Mouse (Mus musculus): ENCODE measurements around the gene 2010111I01Rik. TPM values are rescaled to one million over a fixed set of nuclear protein-coding genes. Genes with fewer than 3 reads are reported as not detected.

Gene 2010111I01Rik
- polyA plus RNA-seq, 1 experiment from 2014 or later, result 30.5 TPM

GRCm38 (mm10) chr13:63291016-63291415 lies 326.3 kb downstream of the 2010111I01Rik start:
- no peak overlapping the region for H3K27ac ChIP-seq (ENCODE audit: low read length)
- no peak for ATAC-seq
- H3K4me2 ChIP-seq (ENCODE audit: low read length), result no peak overlapping the region
- H3K36me3 ChIP-seq (ENCODE audit: control insufficient read depth, insufficient read depth), result no peaks in the 10 kb centered on the region
- peaks cover 5% of the 10 kb centered on the region; the same call in 1 of the 2 replicates for H3K4me1 ChIP-seq (replicated peaks; ENCODE audit: control insufficient read depth, insufficient read depth, low read length)
- H3K9ac ChIP-seq (replicated peaks; ENCODE audit: low read depth, low read length), result no peak overlapping the region
- no peaks in the 10 kb centered on the region for H3K9me3 ChIP-seq (ENCODE audit: control insufficient read depth, low read length)
- 99% methylated on average over 6 of the region's 6 CpGs for WGBS
- H3K4me3 ChIP-seq (replicated peaks; ENCODE audit: low read length), result no peak overlapping the region
- no peaks in the 10 kb centered on the region for H3K27me3 ChIP-seq (replicated peaks; ENCODE audit: control insufficient read depth, insufficient read depth, low read length)

- Histone ChIP-seq H3K36me3 (ENCODE audit: control insufficient read depth, insufficient read depth) (peaks cover 2% of the 10 kb centered on the region; the same call in 1 of the 2 replicates), H3K4me1 (replicated peaks; ENCODE audit: control insufficient read depth, insufficient read depth, low read length) (peaks cover 3% of the 10 kb centered on the region; the same call in 1 of the 2 replicates), H3K9ac (replicated peaks; ENCODE audit: low read depth, low read length) (no peak overlapping the region), H3K4me3 (replicated peaks; ENCODE audit: low read length) (no peak overlapping the region), H3K4me2 (ENCODE audit: low read length) (no peak overlapping the region), H3K27ac (ENCODE audit: low read length) (no peak overlapping the region), H3K9me3 (ENCODE audit: control insufficient read depth, low read length) (no peaks in the 10 kb centered on the region), H3K27me3 (replicated peaks; ENCODE audit: control insufficient read depth, insufficient read depth, low read length) (no peaks in the 10 kb centered on the region)
- ATAC-seq, result no peak
- 61% methylated on average over 3 of the region's 3 CpGs for WGBS
These were observed 329.0 kb downstream of the 2010111I01Rik start for GRCm38 (mm10) chr13:63293647-63294046.

GRCm38 (mm10) chr13:63294359-63295193 lies 329.9 kb downstream of the 2010111I01Rik start:
- no peak overlapping the region for H3K4me2 ChIP-seq (ENCODE audit: low read length)
- peaks cover 3% of the 10 kb centered on the region; the same call in 1 of the 2 replicates for H3K4me1 ChIP-seq (replicated peaks; ENCODE audit: control insufficient read depth, insufficient read depth, low read length)
- ATAC-seq, result no peak
- no peak overlapping the region for H3K4me3 ChIP-seq (replicated peaks; ENCODE audit: low read length)
- WGBS, result 24% methylated on average over 15 of the region's 15 CpGs
- peaks cover 6% of the 10 kb centered on the region; the same call in 1 of the 2 replicates for H3K36me3 ChIP-seq (ENCODE audit: control insufficient read depth, insufficient read depth)
- no peaks in the 10 kb centered on the region for H3K27me3 ChIP-seq (replicated peaks; ENCODE audit: control insufficient read depth, insufficient read depth, low read length)
- H3K9me3 ChIP-seq (ENCODE audit: control insufficient read depth, low read length), result no peaks in the 10 kb centered on the region
- no peak overlapping the region for H3K27ac ChIP-seq (ENCODE audit: low read length)
- H3K9ac ChIP-seq (replicated peaks; ENCODE audit: low read depth, low read length), result no peak overlapping the region

GRCm38 (mm10) chr13:63296300-63296699 lies 331.6 kb downstream of the 2010111I01Rik start:
- Histone ChIP-seq H3K9ac (replicated peaks; ENCODE audit: low read depth, low read length) (no peak overlapping the region), H3K36me3 (ENCODE audit: control insufficient read depth, insufficient read depth) (peaks cover 6% of the 10 kb centered on the region; the same call in 1 of the 2 replicates), H3K27me3 (replicated peaks; ENCODE audit: control insufficient read depth, insufficient read depth, low read length) (no peaks in the 10 kb centered on the region), H3K27ac (ENCODE audit: low read length) (no peak overlapping the region), H3K4me2 (ENCODE audit: low read length) (no peak overlapping the region), H3K9me3 (ENCODE audit: control insufficient read depth, low read length) (no peaks in the 10 kb centered on the region), H3K4me1 (replicated peaks; ENCODE audit: control insufficient read depth, insufficient read depth, low read length) (no peaks in the 10 kb centered on the region; the same call in 1 of the 2 replicates), H3K4me3 (replicated peaks; ENCODE audit: low read length) (no peak overlapping the region)
- ATAC-seq, result no peak
- 71% methylated on average over 11 of the region's 11 CpGs for WGBS

GRCm38 (mm10) chr13:63297003-63297402 lies 332.3 kb downstream of the 2010111I01Rik start:
- WGBS, result 91% methylated on average over 2 of the region's 2 CpGs
- Histone ChIP-seq H3K9me3 (ENCODE audit: control insufficient read depth, low read length) (no peaks in the 10 kb centered on the region), H3K27me3 (replicated peaks; ENCODE audit: control insufficient read depth, insufficient read depth, low read length) (no peaks in the 10 kb centered on the region), H3K4me2 (ENCODE audit: low read length) (no peak overlapping the region), H3K4me3 (replicated peaks; ENCODE audit: low read length) (no peak overlapping the region), H3K27ac (ENCODE audit: low read length) (no peak overlapping the region), H3K9ac (replicated peaks; ENCODE audit: low read depth, low read length) (no peak overlapping the region), H3K36me3 (ENCODE audit: control insufficient read depth, insufficient read depth) (peaks cover 6% of the 10 kb centered on the region; the same call in 1 of the 2 replicates), H3K4me1 (replicated peaks; ENCODE audit: control insufficient read depth, insufficient read depth, low read length) (no peaks in the 10 kb centered on the region; the same call in 1 of the 2 replicates)
- no peak for ATAC-seq

- H3K9ac ChIP-seq (replicated peaks; ENCODE audit: low read depth, low read length), result no peak overlapping the region
- 85% methylated on average over 3 of the region's 3 CpGs for whole genome bisulfite sequencing
- peaks cover 6% of the 10 kb centered on the region; the same call in 1 of the 2 replicates for H3K36me3 ChIP-seq (ENCODE audit: control insufficient read depth, insufficient read depth)
- H3K27me3 ChIP-seq (replicated peaks; ENCODE audit: control insufficient read depth, insufficient read depth, low read length), result no peaks in the 10 kb centered on the region
- no peak for ATAC-seq
- no peak overlapping the region for H3K4me3 ChIP-seq (replicated peaks; ENCODE audit: low read length)
- H3K4me2 ChIP-seq (ENCODE audit: low read length), result no peak overlapping the region
- H3K9me3 ChIP-seq (ENCODE audit: control insufficient read depth, low read length), result no peaks in the 10 kb centered on the region
- no peak overlapping the region for H3K27ac ChIP-seq (ENCODE audit: low read length)
- H3K4me1 ChIP-seq (replicated peaks; ENCODE audit: control insufficient read depth, insufficient read depth, low read length), result no peaks in the 10 kb centered on the region; the same call in 1 of the 2 replicates
These were observed 333.2 kb downstream of the 2010111I01Rik start for GRCm38 (mm10) chr13:63297933-63298332.

- H3K4me2 ChIP-seq (ENCODE audit: low read length), result no peak overlapping the region
- H3K9ac ChIP-seq (replicated peaks; ENCODE audit: low read depth, low read length), result no peak overlapping the region
- ATAC-seq, result no peak
- H3K4me3 ChIP-seq (replicated peaks; ENCODE audit: low read length), result no peak overlapping the region
- WGBS, result 92% methylated on average over 5 of the region's 5 CpGs
- H3K9me3 ChIP-seq (ENCODE audit: control insufficient read depth, low read length), result no peaks in the 10 kb centered on the region
- peaks cover 6% of the 10 kb centered on the region; the same call in 1 of the 2 replicates for H3K36me3 ChIP-seq (ENCODE audit: control insufficient read depth, insufficient read depth)
- no peaks in the 10 kb centered on the region; the same call in 1 of the 2 replicates for H3K4me1 ChIP-seq (replicated peaks; ENCODE audit: control insufficient read depth, insufficient read depth, low read length)
- no peak overlapping the region for H3K27ac ChIP-seq (ENCODE audit: low read length)
- H3K27me3 ChIP-seq (replicated peaks; ENCODE audit: control insufficient read depth, insufficient read depth, low read length), result no peaks in the 10 kb centered on the region
These were observed 334.2 kb downstream of the 2010111I01Rik start for GRCm38 (mm10) chr13:63298931-63299330.

GRCm38 (mm10) chr13:63300929-63301328 lies 336.2 kb downstream of the 2010111I01Rik start:
- Histone ChIP-seq H3K4me3 (replicated peaks; ENCODE audit: low read length) (no peak overlapping the region), H3K9me3 (ENCODE audit: control insufficient read depth, low read length) (no peaks in the 10 kb centered on the region), H3K4me1 (replicated peaks; ENCODE audit: control insufficient read depth, insufficient read depth, low read length) (no peaks in the 10 kb centered on the region), H3K27me3 (replicated peaks; ENCODE audit: control insufficient read depth, insufficient read depth, low read length) (no peaks in the 10 kb centered on the region), H3K36me3 (ENCODE audit: control insufficient read depth, insufficient read depth) (peaks cover 6% of the 10 kb centered on the region; the same call in 1 of the 2 replicates), H3K27ac (ENCODE audit: low read length) (no peak overlapping the region), H3K9ac (replicated peaks; ENCODE audit: low read depth, low read length) (no peak overlapping the region), H3K4me2 (ENCODE audit: low read length) (no peak overlapping the region)
- ATAC-seq, result no peak
- WGBS, result 83% methylated on average over 7 of the region's 7 CpGs

- ATAC-seq, result no peak
- 50% methylated on average over 3 of the region's 3 CpGs for WGBS
These were observed 337.1 kb downstream of the 2010111I01Rik start for GRCm38 (mm10) chr13:63301764-63302209.

More at GRCm38 (mm10) chr13:63301764-63302209, 337.1 kb downstream of the 2010111I01Rik start:
- Histone ChIP-seq H3K9me3 (ENCODE audit: control insufficient read depth, low read length) (no peaks in the 10 kb centered on the region), H3K36me3 (ENCODE audit: control insufficient read depth, insufficient read depth) (peaks cover 6% of the 10 kb centered on the region; the same call in 1 of the 2 replicates), H3K27ac (ENCODE audit: low read length) (no peak overlapping the region), H3K4me1 (replicated peaks; ENCODE audit: control insufficient read depth, insufficient read depth, low read length) (no peaks in the 10 kb centered on the region), H3K9ac (replicated peaks; ENCODE audit: low read depth, low read length) (no peak overlapping the region), H3K4me2 (ENCODE audit: low read length) (no peak overlapping the region), H3K27me3 (replicated peaks; ENCODE audit: control insufficient read depth, insufficient read depth, low read length) (no peaks in the 10 kb centered on the region), H3K4me3 (replicated peaks; ENCODE audit: low read length) (no peak overlapping the region)
